Mouse (Mus musculus) stomach, postnatal 0 days (tissue): Measurements from ENCODE around the gene Cfl1. TPM values are rescaled to one million over a fixed set of nuclear protein-coding genes. Genes with fewer than 3 reads are reported as not detected.

ENCODE experiments used
- ATAC-seq: fragments of 200-750 bp; cut with Nextera tagmentation; 2 replicates; pipeline ENCODE4 v1.8.0; 2017; ENCODE audit not compliant: low FRiP score, low TSS enrichment
- DNase-seq: peaks from one replicate; pipeline ENCODE4 v3.0.0-alpha.2; 2016; ENCODE audit warnings: low spot score
- H3K27ac ChIP-seq: fragments of 300-500 bp; sonication (generic); replicated peaks from 2 replicates; pipeline ENCODE4 v1.5.1; 2014; ENCODE audit warnings: mild to moderate bottlenecking, control low read depth
- H3K27me3 ChIP-seq: fragments of 300-500 bp; sonication (generic); 2 replicates; pipeline ENCODE4 v1.6.1; 2014; ENCODE audit warnings: low read length; ENCODE audit not compliant: control insufficient read depth, insufficient read depth
- H3K36me3 ChIP-seq: fragments of 300-500 bp; sonication (generic); 2 replicates; pipeline ENCODE4 v1.6.1; 2014; ENCODE audit warnings: low read length, mixed read lengths; ENCODE audit not compliant: control insufficient read depth, insufficient read depth
- H3K4me1 ChIP-seq: fragments of 300-500 bp; sonication (generic); replicated peaks from 2 replicates; pipeline ENCODE4 v1.6.1; 2014; ENCODE audit warnings: antibody characterized with exemption; ENCODE audit not compliant: control insufficient read depth, insufficient read depth
- H3K4me2 ChIP-seq: fragments of 300-500 bp; sonication (generic); replicated peaks from 2 replicates; pipeline ENCODE4 v1.6.1; 2014; ENCODE audit warnings: low read depth, mild to moderate bottlenecking, control low read depth, moderate library complexity
- H3K4me3 ChIP-seq: fragments of 300-500 bp; sonication (generic); 2 replicates; pipeline ENCODE4 v1.5.1; 2014; ENCODE audit warnings: low read depth, low read length, control low read depth
- H3K9ac ChIP-seq: fragments of 300-500 bp; sonication (generic); 2 replicates; pipeline ENCODE4 v1.6.1; 2014; ENCODE audit warnings: mild to moderate bottlenecking, low read length, control low read depth, mixed read lengths
- H3K9me3 ChIP-seq: fragments of 300-500 bp; sonication (generic); 2 replicates; pipeline ENCODE4 v1.6.1; 2016; ENCODE audit warnings: low read length; ENCODE audit not compliant: control insufficient read depth
- CTCF ChIP-seq: IDR thresholded peaks from 2 replicates; pipeline ENCODE4 v1.5.1; 2016; ENCODE audit warnings: antibody characterized with exemption, low read depth, mild to moderate bottlenecking, moderate library complexity
- EP300 ChIP-seq: optimal IDR thresholded peaks from 2 replicates; pipeline ENCODE3; 2016; ENCODE audit warnings: antibody characterized with exemption
- WGBS: fragments of 180-500 bp; shearing (Covaris S2); extraction: QIAGEN DNeasy Blood & Tissue Kit; methylation state at CpG from one replicate; pipeline ENCODE4 v1.1.7; 2014; 5-methylcytosine and 5-hydroxymethylcytosine counted together
- polyA plus RNA-seq: library from polyadenylated mRNA; unstranded; fragments of >200 nt; fragmentation: Nextera tagmentation; extraction: Ambion mirVana; gene quantifications from 2 replicates; pipeline ENCODE4 v1.2.1, GENCODE M21; 2015

Cfl1 gene
- polyA plus RNA-seq, 1 experiment from 2014 or later, result 1,389 TPM

GRCm38 (mm10) chr19:5516906-5517505 is 26.8 kb downstream of the Cfl1 start:
- Histone ChIP-seq H3K27me3 (no peaks in the 10 kb centered on the region), H3K4me1 (no peaks in the 10 kb centered on the region), H3K4me2 (no peak overlapping the region), H3K9ac (no peak overlapping the region), H3K9me3 (no peaks in the 10 kb centered on the region), H3K4me3 (no peak overlapping the region), H3K36me3 (no peaks in the 10 kb centered on the region), H3K27ac (no peak overlapping the region)
- ATAC-seq, result 0 out of 2 replicates have a peak, but pooled peaks have one; percentile 8
- no peak for DNase-seq
- no peak; the same call in 1 of the 2 replicates for TF ChIP-seq CTCF
- WGBS, result 73% methylated on average over 8 of the region's 8 CpGs

DNA sequence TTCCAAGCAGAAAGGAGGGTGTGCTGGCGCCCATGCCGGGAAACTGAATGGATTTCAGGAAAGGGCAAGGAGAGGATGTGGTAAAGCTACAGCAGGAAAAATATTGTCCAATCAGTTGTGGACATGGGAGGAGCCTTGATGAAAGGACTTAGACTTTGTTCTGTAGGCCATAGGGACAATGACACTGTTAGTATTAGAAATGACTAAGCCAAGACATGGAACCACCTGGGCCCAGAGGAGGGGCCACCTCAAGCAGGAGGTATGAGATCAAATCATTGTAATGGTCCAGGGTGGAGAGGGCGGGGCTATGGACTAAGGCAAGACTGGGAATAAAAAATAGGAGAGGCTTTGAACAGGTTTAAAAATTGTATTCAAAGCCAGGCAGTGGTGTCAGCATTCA is 28.5 kb downstream of the Cfl1 start:
- Histone ChIP-seq H3K36me3 (no peaks in the 10 kb centered on the region), H3K4me2 (no peak overlapping the region), H3K27ac (no peak overlapping the region), H3K9me3 (no peaks in the 10 kb centered on the region), H3K4me1 (no peaks in the 10 kb centered on the region), H3K4me3 (no peak overlapping the region), H3K9ac (no peak overlapping the region), H3K27me3 (no peaks in the 10 kb centered on the region)
- 84% methylated on average over 3 of the region's 3 CpGs for WGBS
- DNase-seq, result peak; percentile 72
- TF ChIP-seq EP300 (no peak), CTCF (no peak)
- ATAC-seq, result peak; percentile 92

DNA sequence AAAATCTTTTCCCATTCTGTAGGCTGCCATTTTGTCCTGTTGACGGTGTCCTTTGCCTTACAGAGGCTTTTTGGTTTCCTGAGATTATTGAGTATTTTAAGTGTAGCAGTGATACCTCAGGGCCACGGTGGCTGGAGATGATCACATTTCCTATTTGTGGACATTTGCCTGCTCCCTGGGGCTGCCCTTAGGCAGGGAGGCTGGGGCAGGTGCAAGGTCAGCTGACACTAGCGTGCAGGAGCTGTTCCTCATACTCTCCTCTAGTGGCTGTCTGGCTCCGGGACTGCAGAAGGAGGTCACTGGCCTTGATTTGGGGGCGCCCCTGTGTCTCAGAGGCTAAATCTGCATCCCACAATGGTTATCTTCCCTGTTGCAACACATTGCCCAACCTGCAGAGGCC is 34.9 kb downstream of the Cfl1 start:
- no peaks in the 10 kb centered on the region for H3K9me3 ChIP-seq
- H3K9ac ChIP-seq, result no peak overlapping the region
- no peak overlapping the region for H3K4me2 ChIP-seq
- DNase-seq, result no peak
- TF ChIP-seq CTCF (no peak), EP300 (no peak)
- H3K36me3 ChIP-seq, result no peaks in the 10 kb centered on the region
- H3K4me3 ChIP-seq, result no peak overlapping the region
- H3K27ac ChIP-seq, result no peak overlapping the region
- H3K4me1 ChIP-seq, result no peaks in the 10 kb centered on the region
- no peaks in the 10 kb centered on the region for H3K27me3 ChIP-seq
- no peak for ATAC-seq
- whole genome bisulfite sequencing, result 70% methylated on average over 5 of the region's 5 CpGs

- Histone ChIP-seq H3K9ac (0 out of 2 replicates have a peak overlapping the region, but pooled peaks have one; percentile 27), H3K4me1 (no peaks in the 10 kb centered on the region), H3K36me3 (no peaks in the 10 kb centered on the region), H3K27ac (peak overlapping the region; percentile 90), H3K27me3 (no peaks in the 10 kb centered on the region), H3K4me3 (peak overlapping the region; percentile 25), H3K4me2 (peak overlapping the region; percentile 59), H3K9me3 (no peaks in the 10 kb centered on the region)
- 9% methylated on average over 20 of the region's 20 CpGs for WGBS
- TF ChIP-seq CTCF, result peak; percentile 100
- no peak for TF ChIP-seq EP300
- peak; percentile 99 for DNase-seq
- peak; percentile 98 for ATAC-seq
These were observed 39.3 kb downstream of the Cfl1 start for GRCm38 (mm10) chr19:5529325-5530137.

GRCm38 (mm10) chr19:5530138-5530524 is 39.9 kb downstream of the Cfl1 start:
- Histone ChIP-seq H3K9ac (no peak overlapping the region), H3K4me1 (no peaks in the 10 kb centered on the region), H3K36me3 (no peaks in the 10 kb centered on the region), H3K9me3 (no peaks in the 10 kb centered on the region), H3K4me3 (no peak overlapping the region), H3K27me3 (no peaks in the 10 kb centered on the region), H3K4me2 (peak overlapping the region; percentile 59; the same call in 1 of the 2 replicates), H3K27ac (peak overlapping the region; percentile 25; the same call in 1 of the 2 replicates)
- DNase-seq (no peak), ATAC-seq (no peak)
- TF ChIP-seq EP300 (no peak), CTCF (no peak)
- 44% methylated on average over 7 of the region's 7 CpGs for WGBS

GRCm38 (mm10) chr19:5532520-5532919 is 42.3 kb downstream of the Cfl1 start:
- Histone ChIP-seq H3K9me3 (no peaks in the 10 kb centered on the region), H3K4me3 (no peak overlapping the region), H3K27ac (no peak overlapping the region), H3K4me2 (no peak overlapping the region), H3K27me3 (no peaks in the 10 kb centered on the region), H3K36me3 (no peaks in the 10 kb centered on the region), H3K9ac (no peak overlapping the region), H3K4me1 (no peaks in the 10 kb centered on the region)
- 65% methylated on average over 8 of the region's 8 CpGs for WGBS
- TF ChIP-seq EP300 (no peak), CTCF (no peak)
- DNase-seq (no peak), ATAC-seq (no peak)
